Mouse (Mus musculus): ENCODE data around the gene Runx2. TPM values are rescaled to one million over a fixed set of nuclear protein-coding genes. Genes with fewer than 3 reads are reported as not detected.

Gene Runx2
- polyA plus RNA-seq (2012; rRNA removed) (27.5 and 37.6 TPM in 2 replicates), polyA plus RNA-seq (2014; fragmentation: Nextera tagmentation; extraction: Ambion mirVana) (16.5 and 18.8 TPM in 2 replicates)

GRCm38 (mm10) chr17:44814508-44815175 is at the start of gene Runx2:
Gene Runx2 (minus strand): TSS chr17:44814797.
- Histone ChIP-seq H3K9me3 (ENCODE audit: control insufficient read depth, low read length) (no peaks in the 10 kb centered on the region), H3K27me3 (ENCODE audit: control insufficient read depth, insufficient read depth, low read length) (no peaks in the 10 kb centered on the region), H3K4me1 (ENCODE audit: control insufficient read depth, insufficient read depth, low read length) (peaks cover 5% of the 10 kb centered on the region; the same call in 1 of the 2 replicates), H3K4me3 (replicated peaks; ENCODE audit: low read length) (peak within 1 kb of the TSS; percentile 20), H3K36me3 (ENCODE audit: control insufficient read depth, insufficient read depth, low read length) (no peaks in the 10 kb centered on the region), H3K27ac (replicated peaks; ENCODE audit: low read depth, low read length) (no peak within 1 kb of the TSS), H3K4me2 (replicated peaks; ENCODE audit: low read depth, low read length, severe bottlenecking) (peak within 1 kb of the TSS; percentile 28), H3K9ac (ENCODE audit: low read depth, low read length, severe bottlenecking) (peak within 1 kb of the TSS; percentile 34; the same call in 1 of the 2 replicates)
- WGBS: 33% methylated on average over 3 of the region's 3 CpGs
- ATAC-seq (ENCODE audit: low FRiP score, low read depth) (no peak), DNase-seq (ENCODE audit: low spot score) (peak; percentile 17)
- TF ChIP-seq POLR2A (IDR thresholded peaks at IDR 0.05; ENCODE audit: borderline replicate concordance, extremely low read depth, insufficient read depth, insufficient read length): no peak

- WGBS: 90% methylated on average over 6 of the region's 6 CpGs
- H3K9ac ChIP-seq (ENCODE audit: low read depth, low read length, severe bottlenecking): no peak overlapping the region
- no peak overlapping the region for H3K4me3 ChIP-seq (replicated peaks; ENCODE audit: low read length)
- H3K9me3 ChIP-seq (ENCODE audit: control insufficient read depth, low read length): no peaks in the 10 kb centered on the region
- no peaks in the 10 kb centered on the region for H3K36me3 ChIP-seq (ENCODE audit: control insufficient read depth, insufficient read depth, low read length)
- no peak for ATAC-seq (ENCODE audit: low FRiP score, low read depth)
- no peaks in the 10 kb centered on the region for H3K27me3 ChIP-seq (ENCODE audit: control insufficient read depth, insufficient read depth, low read length)
- peaks cover 5% of the 10 kb centered on the region for H3K4me1 ChIP-seq (ENCODE audit: control insufficient read depth, insufficient read depth, low read length)
- H3K4me2 ChIP-seq (replicated peaks; ENCODE audit: low read depth, low read length, severe bottlenecking): no peak overlapping the region
- TF ChIP-seq POLR2A (IDR thresholded peaks at IDR 0.05; ENCODE audit: borderline replicate concordance, extremely low read depth, insufficient read depth, insufficient read length): no peak
- no peak for DNase-seq (ENCODE audit: low spot score)
- no peak overlapping the region for H3K27ac ChIP-seq (replicated peaks; ENCODE audit: low read depth, low read length)
These were observed 48.6 kb upstream of the Runx2 start for GRCm38 (mm10) chr17:44863165-44863564.

- ATAC-seq (ENCODE audit: low FRiP score, low read depth) (no peak), DNase-seq (ENCODE audit: low spot score) (no peak)
- H3K9me3 ChIP-seq (ENCODE audit: control insufficient read depth, low read length): no peaks in the 10 kb centered on the region
- H3K4me3 ChIP-seq (replicated peaks; ENCODE audit: low read length): no peak overlapping the region
- TF ChIP-seq POLR2A (IDR thresholded peaks at IDR 0.05; ENCODE audit: borderline replicate concordance, extremely low read depth, insufficient read depth, insufficient read length): no peak
- WGBS: 52% methylated on average over 4 of the region's 4 CpGs
- no peaks in the 10 kb centered on the region for H3K36me3 ChIP-seq (ENCODE audit: control insufficient read depth, insufficient read depth, low read length)
- H3K27ac ChIP-seq (replicated peaks; ENCODE audit: low read depth, low read length): no peak overlapping the region
- no peaks in the 10 kb centered on the region for H3K27me3 ChIP-seq (ENCODE audit: control insufficient read depth, insufficient read depth, low read length)
- no peak overlapping the region for H3K4me2 ChIP-seq (replicated peaks; ENCODE audit: low read depth, low read length, severe bottlenecking)
- H3K9ac ChIP-seq (ENCODE audit: low read depth, low read length, severe bottlenecking): no peak overlapping the region
- H3K4me1 ChIP-seq (ENCODE audit: control insufficient read depth, insufficient read depth, low read length): no peaks in the 10 kb centered on the region; the same call in 1 of the 2 replicates
These were observed 27.6 kb upstream of the Runx2 start for GRCm38 (mm10) chr17:44842184-44842583.

- Histone ChIP-seq H3K9ac (ENCODE audit: low read depth, low read length, severe bottlenecking) (no peak overlapping the region), H3K36me3 (ENCODE audit: control insufficient read depth, insufficient read depth, low read length) (no peaks in the 10 kb centered on the region), H3K9me3 (ENCODE audit: control insufficient read depth, low read length) (no peaks in the 10 kb centered on the region), H3K4me3 (replicated peaks; ENCODE audit: low read length) (no peak overlapping the region), H3K4me1 (ENCODE audit: control insufficient read depth, insufficient read depth, low read length) (no peaks in the 10 kb centered on the region), H3K27ac (replicated peaks; ENCODE audit: low read depth, low read length) (no peak overlapping the region), H3K27me3 (ENCODE audit: control insufficient read depth, insufficient read depth, low read length) (no peaks in the 10 kb centered on the region), H3K4me2 (replicated peaks; ENCODE audit: low read depth, low read length, severe bottlenecking) (no peak overlapping the region)
- TF ChIP-seq POLR2A (IDR thresholded peaks at IDR 0.05; ENCODE audit: borderline replicate concordance, extremely low read depth, insufficient read depth, insufficient read length): no peak
- ATAC-seq (ENCODE audit: low FRiP score, low read depth) (no peak), DNase-seq (ENCODE audit: low spot score) (no peak)
- 89% methylated on average over 1 of the region's 1 CpGs for WGBS
These were observed 16.6 kb upstream of the Runx2 start for GRCm38 (mm10) chr17:44831201-44831600.

GRCm38 (mm10) chr17:44829587-44829986 is 15.0 kb upstream of the Runx2 start:
- no peaks in the 10 kb centered on the region for H3K36me3 ChIP-seq (ENCODE audit: control insufficient read depth, insufficient read depth, low read length)
- H3K4me3 ChIP-seq (replicated peaks; ENCODE audit: low read length): no peak overlapping the region
- DNase-seq (ENCODE audit: low spot score): no peak
- no peak for TF ChIP-seq POLR2A (IDR thresholded peaks at IDR 0.05; ENCODE audit: borderline replicate concordance, extremely low read depth, insufficient read depth, insufficient read length)
- no peak overlapping the region for H3K9ac ChIP-seq (ENCODE audit: low read depth, low read length, severe bottlenecking)
- H3K27me3 ChIP-seq (ENCODE audit: control insufficient read depth, insufficient read depth, low read length): no peaks in the 10 kb centered on the region
- no peaks in the 10 kb centered on the region for H3K9me3 ChIP-seq (ENCODE audit: control insufficient read depth, low read length)
- 83% methylated on average over 3 of the region's 3 CpGs for WGBS
- H3K27ac ChIP-seq (replicated peaks; ENCODE audit: low read depth, low read length): no peak overlapping the region
- H3K4me2 ChIP-seq (replicated peaks; ENCODE audit: low read depth, low read length, severe bottlenecking): no peak overlapping the region
- H3K4me1 ChIP-seq (ENCODE audit: control insufficient read depth, insufficient read depth, low read length): no peaks in the 10 kb centered on the region
- ATAC-seq (ENCODE audit: low FRiP score, low read depth): no peak
